Comparison of ENCODE assay signal across 22 mouse cellular contexts in the genomic region with DNA sequence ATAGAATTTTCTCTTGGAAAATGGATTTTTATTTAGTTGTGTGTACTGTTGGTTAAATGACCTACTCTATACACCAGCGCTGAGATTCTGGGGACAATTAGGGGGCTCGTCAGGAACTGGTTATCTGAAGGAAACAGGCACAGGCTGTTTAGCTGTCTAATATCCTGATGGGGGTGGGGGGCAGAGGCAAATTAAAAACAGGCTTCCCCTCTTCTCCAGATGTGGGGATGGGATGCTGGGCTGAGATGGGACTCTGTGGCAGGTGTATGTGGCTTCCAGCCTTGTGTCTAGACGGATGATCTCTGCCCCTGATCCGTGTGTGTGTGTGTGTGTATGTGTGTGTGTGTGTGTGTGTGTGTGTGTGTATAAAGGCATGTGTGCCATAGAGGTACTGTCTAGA.
DNase-seq lines count a peak whose midpoint lies in the region; ATAC-seq and TF ChIP-seq lines count a peak whose summit lies in the region.
"Had no signal": no experiment of that assay in that cellular context is flagged by ENCODE, and none has a peak within 500 bp of the region (broad histone marks: within the 10 kb centered on the region; RNA-seq: fewer than 3 reads in every experiment).

No protein-coding gene starts in this region.

- no peak overlapping the region for H3K27ac ChIP-seq in heart, embryonic 11.5 days (ENCODE audit: low read depth, low read length)
- H3K27ac ChIP-seq in lung, embryonic 15.5 days, result peak overlapping the region; percentile 68; the same call in 1 of the 2 replicates
- H3K27ac ChIP-seq in embryonic facial prominence, embryonic 11.5 days (replicated peaks; ENCODE audit: low read depth, low read length), result no peak overlapping the region
- H3K27ac ChIP-seq: heart, embryonic 10.5 days; hindbrain, embryonic 14.5 days; kidney, postnatal 0 days; liver, embryonic 13.5 days; midbrain, embryonic 10.5 days; stomach, postnatal 0 days had no signal

- ATAC-seq in heart, embryonic 11.5 days (replicated peaks; ENCODE audit: insufficient number of reproducible peaks, low FRiP score, low TSS enrichment), result peak; percentile 35; the same call in 1 of the 2 replicates
- peak; percentile 24; the same call in 1 of the 2 replicates for ATAC-seq in lung, embryonic 15.5 days (ENCODE audit: borderline replicate concordance, extremely low read depth, low FRiP score, low TSS enrichment)
- no peak; the same call in 1 of the 2 replicates for ATAC-seq in embryonic facial prominence, embryonic 11.5 days (replicated peaks; ENCODE audit: insufficient number of reproducible peaks, low FRiP score, low TSS enrichment, low read depth)
- ATAC-seq: inflammation-experienced regulatory T-cells, adult 6 months; Patski had no signal

- 46% methylated on average over 4 of the region's 4 CpGs for WGBS in heart, embryonic 11.5 days (ENCODE audit: insufficient replicate concordance)
- 51% methylated on average over 4 of the region's 4 CpGs for WGBS in lung, embryonic 15.5 days
- 30% methylated on average over 4 of the region's 4 CpGs for WGBS in lung, adult 2 months
- 29% methylated on average over 4 of the region's 4 CpGs for WGBS in embryonic facial prominence, embryonic 11.5 days

- H3K9ac ChIP-seq in heart, embryonic 11.5 days (ENCODE audit: low read depth, low read length), result no peak overlapping the region
- H3K9ac ChIP-seq in lung, embryonic 15.5 days, result no peak overlapping the region
- no peak overlapping the region for H3K9ac ChIP-seq in embryonic facial prominence, embryonic 11.5 days (replicated peaks; ENCODE audit: low read length)
- H3K9ac ChIP-seq: hindbrain, embryonic 14.5 days; liver, embryonic 13.5 days had no signal

- intact Hi-C loops in heart, postnatal 14 days (cut with DNase I), result no loop called here

- no peak for TF ChIP-seq POLR2A in lung, adult 2 months (IDR thresholded peaks at IDR 0.05; ENCODE audit: borderline replicate concordance, extremely low read depth, low read depth, low read length)

- no peaks in the 10 kb centered on the region for H3K36me3 ChIP-seq in heart, embryonic 11.5 days (ENCODE audit: control insufficient read depth, insufficient read depth, low read length)
- no peaks in the 10 kb centered on the region for H3K36me3 ChIP-seq in lung, embryonic 15.5 days
- no peaks in the 10 kb centered on the region for H3K36me3 ChIP-seq in embryonic facial prominence, embryonic 11.5 days (replicated peaks; ENCODE audit: control insufficient read depth, insufficient read depth, low read depth, low read length)
- H3K36me3 ChIP-seq: forebrain, embryonic 10.5 days; heart, embryonic 10.5 days; liver, embryonic 13.5 days; midbrain, embryonic 10.5 days had no signal

- H3K4me3 ChIP-seq in heart, embryonic 11.5 days (ENCODE audit: low read depth, low read length), result no peak overlapping the region
- H3K4me3 ChIP-seq in lung, embryonic 15.5 days, result no peak overlapping the region
- no peak overlapping the region for H3K4me3 ChIP-seq in lung, adult 2 months (replicated peaks; ENCODE audit: extremely low read depth, low read depth, low read length)
- H3K4me3 ChIP-seq in embryonic facial prominence, embryonic 11.5 days (ENCODE audit: low read depth, low read length), result no peak overlapping the region
- H3K4me3 ChIP-seq: forebrain, embryonic 10.5 days; heart, embryonic 10.5 days; liver, embryonic 13.5 days; midbrain, embryonic 10.5 days had no signal

- no peak for TF ChIP-seq CTCF in lung, adult 2 months (IDR thresholded peaks at IDR 0.05; ENCODE audit: insufficient read depth, low read length)

- DNase-seq in heart, postnatal 14 days, result no peak
- DNase-seq in lung, adult 2 months, result no peak
- peak; percentile 30 for DNase-seq in MN1 (ENCODE audit: low spot score)
- peak; percentile 80 for DNase-seq in embryonic facial prominence, embryonic 11.5 days (ENCODE audit: low spot score)
- DNase-seq in adrenal gland, adult 18-20 months (ENCODE audit: low spot score in 2 of 2), result no peak
- DNase-seq in frontal cortex, postnatal 10 days (ENCODE audit: low spot score in 2 of 2), result no peak
- DNase-seq: adrenal gland, adult 2 months; cerebellum, adult 18-20 months; cerebellum, postnatal 14 days; kidney, adult 18-20 months; layer of hippocampus, adult 9-11 months; liver, embryonic 13.5 days had no signal

- no peak overlapping the region for H3K4me2 ChIP-seq in heart, embryonic 11.5 days
- H3K4me2 ChIP-seq in lung, embryonic 15.5 days, result no peak overlapping the region
- no peak overlapping the region for H3K4me2 ChIP-seq in embryonic facial prominence, embryonic 11.5 days (ENCODE audit: low read depth, low read length)
- H3K4me2 ChIP-seq: hindbrain, embryonic 14.5 days; liver, embryonic 13.5 days had no signal

- peaks cover 3% of the 10 kb centered on the region; the same call in 1 of the 2 replicates for H3K27me3 ChIP-seq in heart, embryonic 11.5 days (ENCODE audit: control insufficient read depth, insufficient read depth, low read length)
- no peaks in the 10 kb centered on the region for H3K27me3 ChIP-seq in lung, embryonic 15.5 days
- no peaks in the 10 kb centered on the region for H3K27me3 ChIP-seq in embryonic facial prominence, embryonic 11.5 days (ENCODE audit: control insufficient read depth, insufficient read depth, low read length)
- H3K27me3 ChIP-seq: liver, embryonic 13.5 days had no signal

- H3K4me1 ChIP-seq in heart, embryonic 11.5 days (ENCODE audit: control insufficient read depth, insufficient read depth, low read length), result no peaks in the 10 kb centered on the region
- H3K4me1 ChIP-seq in lung, embryonic 15.5 days, result peaks cover 10% of the 10 kb centered on the region; the same call in 1 of the 2 replicates
- no peaks in the 10 kb centered on the region for H3K4me1 ChIP-seq in lung, adult 2 months (ENCODE audit: control insufficient read depth, insufficient read depth, low read length)
- no peaks in the 10 kb centered on the region for H3K4me1 ChIP-seq in embryonic facial prominence, embryonic 11.5 days (ENCODE audit: control insufficient read depth, insufficient read depth, low read length)
- H3K4me1 ChIP-seq: liver, embryonic 13.5 days had no signal

- peaks cover 3% of the 10 kb centered on the region; the same call in 1 of the 2 replicates for H3K9me3 ChIP-seq in heart, embryonic 11.5 days (replicated peaks; ENCODE audit: control insufficient read depth, low read length)
- H3K9me3 ChIP-seq in lung, embryonic 15.5 days, result no peaks in the 10 kb centered on the region
- H3K9me3 ChIP-seq in embryonic facial prominence, embryonic 11.5 days (replicated peaks; ENCODE audit: control insufficient read depth, low read length), result no peaks in the 10 kb centered on the region
- H3K9me3 ChIP-seq: heart, embryonic 10.5 days had no signal

Comparison
In these comparisons a context has a peak if more than half of its experiments do, and no peak if none do; other contexts are left out.
1. DNase-seq: peak in MN1 (single experiment) and embryonic facial prominence, embryonic 11.5 days (single experiment); none in heart, postnatal 14 days (0 of 2), lung, adult 2 months (single experiment), adrenal gland, adult 18-20 months (0 of 2) and frontal cortex, postnatal 10 days (0 of 2).